Mouse (Mus musculus): ENCODE results near the gene Ccr10.
"Not testable (repeated sequence)": the region's sequence is repeated elsewhere in the genome, so short reads cannot be mapped to it uniquely, and the experiment has no call there.

Ccr10 gene

DNA sequence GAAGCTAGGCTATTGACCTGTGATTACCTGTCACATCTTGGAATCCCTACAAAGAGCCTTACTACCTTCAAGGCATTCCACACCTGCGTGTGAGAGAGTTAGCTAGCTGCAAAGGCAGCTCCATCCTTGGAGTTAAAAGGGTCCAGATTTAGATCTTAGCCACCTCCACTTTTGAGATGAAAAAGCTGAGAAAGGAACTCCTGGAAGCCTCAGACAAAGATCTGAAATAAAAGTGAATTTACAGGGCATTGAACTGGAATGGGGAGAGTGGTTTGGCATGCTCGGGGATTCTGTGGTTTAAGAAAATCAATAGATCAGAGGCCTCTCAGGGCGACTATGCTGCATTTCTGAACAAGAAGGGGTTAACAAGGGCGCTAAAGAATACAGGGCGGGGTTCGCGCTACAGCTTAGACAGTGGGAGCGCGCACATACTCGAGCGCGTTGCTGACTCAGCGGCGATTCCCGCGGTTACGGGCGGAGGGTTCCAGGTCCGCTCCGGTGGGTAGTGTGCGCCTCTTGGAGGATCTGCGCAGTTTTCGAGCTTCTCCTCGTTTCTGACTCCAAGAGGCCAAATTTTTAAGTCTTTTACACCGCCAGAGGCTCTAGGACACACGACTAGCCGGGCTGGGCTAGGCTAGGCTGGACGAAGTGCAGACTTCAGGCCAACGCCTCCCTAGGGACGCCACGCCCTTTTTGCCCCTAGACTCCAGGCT, 3.4 kb downstream of the Ccr10 start:
- DNase-seq (ENCODE audit: low spot score) = peak; percentile 71

DNA sequence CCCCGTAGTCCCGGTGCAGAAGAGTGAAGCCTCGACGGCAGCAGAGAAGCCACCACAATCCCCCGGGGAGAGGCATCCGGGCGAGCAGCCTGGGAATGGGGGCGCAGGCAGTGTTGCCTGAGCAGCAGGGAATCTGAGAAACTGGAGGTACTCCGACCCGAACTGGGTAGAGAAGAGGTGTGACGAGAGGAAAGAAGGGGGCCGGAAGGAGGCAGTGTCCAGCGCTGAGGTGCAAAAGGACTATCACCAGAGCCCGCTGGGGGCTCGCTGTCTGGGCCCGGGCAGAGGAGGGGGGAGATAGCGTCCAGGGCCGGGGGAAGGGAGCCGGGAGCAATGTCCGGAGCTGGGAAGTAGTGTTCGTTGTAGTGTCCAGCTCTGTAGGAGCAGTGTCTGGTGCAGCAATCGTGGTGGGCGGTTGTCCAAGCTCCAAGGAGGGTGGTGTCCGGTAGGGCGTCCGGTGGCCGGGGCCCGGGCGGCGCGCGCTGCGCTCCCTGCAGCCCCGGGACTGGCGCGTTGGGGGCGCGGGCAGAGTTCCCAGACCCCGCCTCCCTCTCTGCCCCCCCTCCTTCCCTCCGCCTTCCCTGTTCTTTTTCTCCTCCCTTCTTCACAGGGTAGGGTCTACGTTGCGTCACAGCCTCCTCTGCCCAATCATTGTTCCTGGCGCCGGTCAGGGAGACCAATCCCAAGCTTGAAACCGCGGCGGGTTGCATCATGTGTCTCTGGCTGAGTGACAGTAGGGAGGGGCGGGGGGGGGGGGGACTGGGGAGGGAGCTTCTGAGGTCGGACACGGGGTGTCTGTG, 4.2 kb downstream of the Ccr10 start, which contains the start of gene Plekhh3:
Gene Plekhh3 (minus strand): TSS at position 541 of the 800 bp plus-strand sequence.
- peak; percentile 90 for DNase-seq (ENCODE audit: low spot score)

GRCm38 (mm10) chr11:101170354-101170810, 4.9 kb downstream of the Ccr10 start, which contains the start of gene Cntnap1:
Cntnap1 (plus strand) TSS chr11:101170523.
- DNase-seq (ENCODE audit: low spot score) = peak; percentile 73

GRCm38 (mm10) chr11:101169301-101170107, 5.7 kb downstream of the Ccr10 start:
- DNase-seq (ENCODE audit: low spot score) = peak; percentile 22

DNA sequence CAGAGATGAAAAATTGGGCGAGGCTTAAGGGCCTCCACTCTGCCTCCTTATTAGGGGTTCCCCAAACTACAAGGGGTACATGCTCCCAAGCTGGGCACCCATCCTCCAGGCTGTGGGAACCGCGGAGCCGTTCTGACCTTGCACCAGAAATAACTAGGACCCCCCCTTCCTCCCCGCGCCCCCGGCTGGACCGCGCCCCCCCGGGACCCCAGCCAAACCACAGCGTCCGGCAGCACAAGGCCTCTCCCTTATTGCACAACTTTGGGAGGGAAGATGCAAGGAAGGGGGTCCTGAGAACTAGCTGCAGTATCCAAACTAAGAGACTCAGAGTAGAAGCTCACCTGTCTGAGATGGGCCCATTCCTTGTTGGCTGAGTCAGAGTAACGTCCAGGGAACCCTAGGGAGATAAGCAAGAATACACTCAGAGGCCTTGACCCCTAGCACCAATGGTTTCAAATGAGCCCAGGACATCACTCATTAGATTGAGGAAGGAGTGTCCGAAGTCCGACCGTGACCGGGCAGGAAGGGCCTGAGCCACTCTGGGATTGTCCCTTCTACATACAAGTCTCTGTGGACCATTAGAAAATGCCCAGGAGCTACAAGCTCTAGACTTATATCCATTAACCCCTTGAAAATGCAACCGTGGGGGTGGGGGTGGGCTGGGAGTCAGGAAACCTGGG, 6.8 kb downstream of the Ccr10 start:
- DNase-seq (ENCODE audit: low spot score) = peak; percentile 66

DNA sequence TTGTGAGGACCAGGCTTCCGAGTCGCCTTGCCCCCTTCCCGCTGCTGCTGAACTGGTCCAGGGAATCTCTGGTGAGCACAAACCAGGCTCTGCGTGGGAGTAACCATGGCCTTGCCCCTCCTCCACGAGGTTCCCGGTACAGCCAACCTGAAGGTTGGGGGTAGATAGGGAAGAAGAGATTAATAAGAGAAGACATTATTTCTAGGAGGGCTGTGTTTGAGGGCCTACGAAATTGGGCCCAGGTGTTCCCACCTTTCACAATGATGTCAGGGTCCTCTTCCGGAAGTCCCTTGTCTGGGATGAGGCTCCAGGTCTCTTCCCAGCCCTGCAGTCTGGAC, 7.3 kb downstream of the Ccr10 start:
- DNase-seq (ENCODE audit: low spot score) = peak; percentile 31

GRCm38 (mm10) chr11:101167211-101167962, 7.9 kb downstream of the Ccr10 start:
- no peak for DNase-seq (ENCODE audit: low spot score)

GRCm38 (mm10) chr11:101166357-101166756, 8.9 kb downstream of the Ccr10 start:
- DNase-seq (ENCODE audit: low spot score) = no peak

- no peak for DNase-seq (ENCODE audit: low spot score)
These were observed 10.3 kb downstream of the Ccr10 start for GRCm38 (mm10) chr11:101164677-101165580.

GRCm38 (mm10) chr11:101164351-101164665, 10.9 kb downstream of the Ccr10 start:
- DNase-seq (ENCODE audit: low spot score) = no peak

DNA sequence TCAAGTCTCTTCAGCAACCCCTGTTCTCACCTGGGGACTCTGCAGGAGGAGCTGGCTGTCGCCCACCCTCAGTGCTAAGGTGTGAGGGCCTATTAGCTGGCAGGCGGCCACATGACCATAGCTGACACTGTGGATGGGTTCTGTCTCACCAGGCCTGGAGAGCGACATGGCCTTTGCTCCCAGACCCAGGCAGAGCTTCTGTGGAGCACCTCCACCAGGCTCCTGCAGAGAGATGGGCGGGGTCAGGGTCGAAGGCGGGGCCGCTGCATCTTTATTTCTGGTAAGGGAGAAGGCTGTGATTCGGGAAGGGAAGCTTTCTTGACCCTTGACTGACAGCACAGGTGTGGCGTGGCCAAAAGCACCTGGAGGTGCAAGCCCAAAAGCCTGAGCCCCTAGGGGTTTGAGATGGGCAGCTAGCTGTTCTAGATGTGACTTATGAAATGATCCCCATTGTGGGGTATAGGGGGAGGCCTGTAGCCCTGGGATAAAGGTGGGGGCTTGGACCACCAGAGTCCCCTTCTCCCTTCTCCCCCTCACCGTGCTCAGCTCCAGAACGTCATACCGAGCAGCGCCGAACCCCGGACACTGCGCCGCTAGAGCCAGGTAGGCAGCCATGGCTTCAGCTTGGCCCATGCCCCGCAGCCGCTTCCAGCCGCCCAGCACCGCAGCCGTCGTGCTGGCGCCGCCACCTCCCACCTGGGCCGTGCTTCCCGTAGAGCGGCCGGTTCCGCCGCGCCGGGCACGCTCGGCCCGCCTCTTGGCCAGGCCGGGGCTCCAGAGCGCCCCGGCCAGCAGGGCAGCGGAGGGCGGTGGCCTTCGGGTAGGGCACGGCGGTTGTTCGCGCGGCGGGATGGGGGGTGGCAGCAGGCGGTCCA, 11.5 kb downstream of the Ccr10 start:
- DNase-seq (ENCODE audit: low spot score) = no peak

- peak; percentile 64 for DNase-seq (ENCODE audit: low spot score)
These were observed 12.5 kb downstream of the Ccr10 start for GRCm38 (mm10) chr11:101162772-101163171.

DNA sequence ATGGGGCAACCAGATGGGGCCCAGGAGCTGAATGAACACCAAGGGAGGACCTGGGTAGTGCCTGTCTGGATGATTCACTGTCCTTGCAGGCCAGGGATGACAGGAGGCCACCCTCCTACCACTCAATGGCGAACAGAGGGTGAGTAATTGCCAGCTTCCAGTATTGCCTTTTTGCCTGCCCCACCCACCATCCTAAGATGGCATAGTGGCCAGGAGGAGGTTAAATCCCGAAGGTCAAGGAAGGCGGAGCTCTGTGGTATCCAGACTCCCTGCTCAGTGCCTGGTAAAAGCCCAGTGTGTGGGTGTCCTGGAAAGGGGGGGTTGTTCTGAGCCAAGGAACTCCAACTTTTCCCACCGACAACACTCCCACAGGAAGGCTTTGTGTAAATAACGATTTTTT, 12.9 kb downstream of the Ccr10 start:
- no peak for DNase-seq (ENCODE audit: low spot score)

DNA sequence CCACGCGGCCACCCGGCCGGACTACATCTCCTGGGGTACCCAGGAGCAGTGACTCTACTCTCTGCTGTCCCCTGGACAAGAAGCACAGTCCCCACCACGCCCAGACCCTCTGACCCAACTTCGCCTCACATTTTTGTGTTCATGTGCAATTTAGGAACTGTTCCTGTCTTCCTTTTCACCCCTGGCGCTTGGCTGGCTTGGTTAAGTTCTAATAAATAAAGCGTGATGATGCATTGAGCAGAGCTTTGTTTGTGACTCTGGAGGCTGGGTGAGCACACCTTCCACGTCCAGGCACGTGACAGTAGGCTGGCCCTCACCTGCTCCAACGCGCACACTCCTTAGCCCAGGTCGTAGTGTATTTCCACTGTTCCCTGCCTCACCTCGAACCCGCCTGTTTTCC, 13.7 kb downstream of the Ccr10 start:
- no peak for DNase-seq (ENCODE audit: low spot score)

DNA sequence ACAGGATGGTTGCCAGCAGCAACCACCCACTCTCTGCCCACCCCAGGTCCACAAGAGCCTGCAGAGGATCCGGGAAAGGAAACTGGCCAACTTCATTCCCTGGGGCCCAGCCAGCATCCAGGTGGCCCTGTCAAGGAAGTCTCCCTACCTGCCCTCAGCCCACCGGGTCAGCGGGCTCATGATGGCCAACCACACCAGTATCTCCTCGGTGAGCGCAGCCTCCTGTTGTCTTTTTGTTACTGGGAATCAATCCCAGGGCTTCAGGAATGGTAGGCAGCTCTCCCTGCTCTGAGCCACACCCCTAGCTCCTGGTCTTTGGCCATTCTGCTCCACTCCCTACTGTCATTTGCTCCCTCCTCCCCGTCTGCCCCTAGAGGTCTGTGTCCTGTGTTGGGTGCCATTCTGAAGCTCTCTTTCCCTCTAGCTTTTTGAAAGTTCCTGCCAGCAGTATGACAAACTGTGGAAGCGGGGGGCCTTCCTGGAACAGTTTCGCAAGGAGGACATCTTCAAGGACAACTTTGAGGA, 14.2 kb downstream of the Ccr10 start:
- DNase-seq (ENCODE audit: low spot score) = not testable (repeated sequence)

DNA sequence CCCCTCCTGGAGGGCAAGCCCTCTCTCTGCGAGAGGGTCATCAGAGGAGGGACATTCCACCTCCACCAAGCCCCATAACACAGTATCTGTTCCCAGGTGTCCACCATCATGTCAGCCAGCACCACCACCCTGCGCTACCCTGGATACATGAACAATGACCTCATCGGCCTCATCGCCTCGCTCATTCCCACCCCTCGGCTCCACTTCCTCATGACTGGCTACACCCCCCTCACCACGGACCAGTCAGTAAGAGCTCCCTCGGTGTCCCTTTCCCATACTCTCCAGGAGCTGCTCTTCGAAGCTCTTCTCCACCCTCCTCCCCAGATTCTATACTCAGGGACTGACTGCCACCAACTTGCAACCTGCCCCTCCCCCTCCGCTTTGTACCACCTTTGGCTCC, 15.1 kb downstream of the Ccr10 start:
- DNase-seq (ENCODE audit: low spot score) = not testable (repeated sequence)

GRCm38 (mm10) chr11:101155728-101156371, 19.4 kb downstream of the Ccr10 start, which contains the start of gene Tubg2:
Tubg2 (plus strand) TSS chr11:101155907.
- peak; percentile 60 for DNase-seq (ENCODE audit: low spot score)

GRCm38 (mm10) chr11:101155151-101155550, 20.1 kb downstream of the Ccr10 start:
- no peak for DNase-seq (ENCODE audit: low spot score)
